Mouse (Mus musculus) midbrain, embryonic 14.5 days (tissue): Measurements from ENCODE around the gene Klk1b3. TPM values are rescaled to one million over a fixed set of nuclear protein-coding genes. Genes with fewer than 3 reads are reported as not detected.
"Not testable (repeated sequence)": the region's sequence is repeated elsewhere in the genome, so short reads cannot be mapped to it uniquely, and the experiment has no call there.

Experiments
- ATAC-seq: fragments of 200-750 bp; cut with Nextera tagmentation; 2 replicates; pipeline ENCODE4 v1.8.0; 2017; ENCODE audit warnings: moderate number of reproducible peaks, moderate library complexity; ENCODE audit not compliant: low FRiP score, low TSS enrichment
- DNase-seq: peaks from one replicate; pipeline ENCODE4 v3.0.0-alpha.2; 2015
- H3K27ac ChIP-seq: fragments of 300-500 bp; sonication (generic); replicated peaks from 2 replicates; pipeline ENCODE4 v1.5.1; 2014; ENCODE audit warnings: mild to moderate bottlenecking, low read depth, low read length, moderate library complexity
- H3K27me3 ChIP-seq: fragments of 300-500 bp; sonication (generic); 2 replicates; pipeline ENCODE4 v1.6.1; 2014; ENCODE audit warnings: low read length, control low read depth, mixed read lengths; ENCODE audit not compliant: control insufficient read depth, insufficient read depth
- H3K36me3 ChIP-seq: fragments of 300-500 bp; sonication (generic); 2 replicates; pipeline ENCODE4 v1.6.1; 2014; ENCODE audit warnings: low read length, control low read depth; ENCODE audit not compliant: control insufficient read depth, insufficient read depth
- H3K4me1 ChIP-seq: fragments of 300-500 bp; sonication (generic); 2 replicates; pipeline ENCODE4 v1.6.1; 2014; ENCODE audit warnings: mild to moderate bottlenecking, antibody characterized with exemption, low read length, control low read depth; ENCODE audit not compliant: control insufficient read depth, insufficient read depth
- H3K4me2 ChIP-seq: fragments of 300-500 bp; sonication (generic); 2 replicates; pipeline ENCODE4 v1.6.1; 2014; ENCODE audit warnings: mild to moderate bottlenecking, low read length, moderate library complexity
- H3K4me3 ChIP-seq: fragments of 300-500 bp; sonication (generic); replicated peaks from 2 replicates; pipeline ENCODE4 v1.5.1; 2014; ENCODE audit warnings: low read depth, low read length
- H3K9ac ChIP-seq: fragments of 300-500 bp; sonication (generic); replicated peaks from 2 replicates; pipeline ENCODE4 v1.6.1; 2014; ENCODE audit warnings: mild to moderate bottlenecking, low read length, moderate library complexity
- H3K9me3 ChIP-seq: fragments of 300-500 bp; sonication (generic); 2 replicates; pipeline ENCODE4 v1.6.1; 2016; ENCODE audit warnings: low read length, control low read depth, mixed read lengths; ENCODE audit not compliant: control insufficient read depth
- WGBS: fragments of 180-500 bp; shearing (Covaris S2); extraction: QIAGEN DNeasy Blood & Tissue Kit; methylation state at CpG from one replicate; pipeline ENCODE4 v1.1.7; 2014; 5-methylcytosine and 5-hydroxymethylcytosine counted together
- polyA plus RNA-seq: library from polyadenylated mRNA; unstranded; fragments of >200 nt; fragmentation: Nextera tagmentation; extraction: Ambion mirVana; gene quantifications from 2 replicates; pipeline ENCODE4 v1.2.1, GENCODE M21; 2014

Gene Klk1b3
- polyA plus RNA-seq: not detected in 2 replicates

- Histone ChIP-seq H3K9me3 (no peaks in the 10 kb centered on the region), H3K36me3 (no peaks in the 10 kb centered on the region), H3K4me2 (no peak within 1 kb of the TSS), H3K4me3 (no peak within 1 kb of the TSS), H3K27ac (no peak within 1 kb of the TSS), H3K4me1 (no peaks in the 10 kb centered on the region), H3K27me3 (no peaks in the 10 kb centered on the region), H3K9ac (no peak within 1 kb of the TSS)
- ATAC-seq (no peak), DNase-seq (no peak)
- 68% methylated on average over 3 of the region's 3 CpGs for WGBS
Observed at GRCm38 (mm10) chr7:44197891-44198290, at the start of gene Klk1b3. Klk1b3 (plus strand) TSS chr7:44198191.

- Histone ChIP-seq H3K4me2 (no peak overlapping the region), H3K4me1 (no peaks in the 10 kb centered on the region), H3K9ac (no peak overlapping the region), H3K9me3 (no peaks in the 10 kb centered on the region), H3K36me3 (no peaks in the 10 kb centered on the region), H3K4me3 (no peak overlapping the region), H3K27ac (no peak overlapping the region), H3K27me3 (no peaks in the 10 kb centered on the region)
- no peak for DNase-seq
- 47% methylated on average over 9 of the region's 9 CpGs for WGBS
- ATAC-seq: no peak
Observed at GRCm38 (mm10) chr7:44179299-44180045, 18.5 kb upstream of the Klk1b3 start.

DNA sequence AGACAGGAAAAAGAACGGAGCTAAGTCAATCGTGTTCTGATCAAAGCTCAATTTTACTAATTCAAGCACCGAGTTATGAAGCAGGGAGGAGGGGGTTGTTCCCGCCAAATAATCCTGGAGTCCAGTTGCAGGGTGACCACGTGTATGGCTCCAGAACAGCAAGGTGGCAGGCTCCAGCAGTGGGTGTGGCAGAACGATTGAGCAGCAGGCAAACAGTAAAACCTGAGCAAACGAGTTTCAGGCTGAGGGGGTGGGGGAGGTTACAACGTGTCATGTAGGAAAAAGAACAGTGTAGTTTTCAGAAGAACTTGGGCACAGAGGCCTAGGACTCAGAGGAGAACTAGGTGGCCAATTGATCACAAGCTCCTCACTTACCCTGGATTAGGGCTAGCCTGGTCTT, 11.5 kb upstream of the Klk1b3 start:
- not testable (repeated sequence) for H3K4me1 ChIP-seq, H3K27me3 ChIP-seq, H3K9me3 ChIP-seq, H3K4me3 ChIP-seq, H3K36me3 ChIP-seq, H3K9ac ChIP-seq, ATAC-seq, H3K4me2 ChIP-seq, DNase-seq, H3K27ac ChIP-seq
- WGBS: 73% methylated on average over 8 of the region's 8 CpGs

- H3K4me3 ChIP-seq, H3K36me3 ChIP-seq, H3K9me3 ChIP-seq, H3K4me2 ChIP-seq, H3K9ac ChIP-seq, H3K4me1 ChIP-seq, ATAC-seq, H3K27ac ChIP-seq, DNase-seq, H3K27me3 ChIP-seq: not testable (repeated sequence)
Observed at GRCm38 (mm10) chr7:44187936-44188335, 10.1 kb upstream of the Klk1b3 start, which contains the start of gene Klk1b24. Klk1b24 (plus strand) TSS chr7:44188236.

GRCm38 (mm10) chr7:44193466-44193865, 4.5 kb upstream of the Klk1b3 start:
- not testable (repeated sequence) for H3K27me3 ChIP-seq, H3K4me2 ChIP-seq, H3K36me3 ChIP-seq, H3K9me3 ChIP-seq, ATAC-seq, H3K4me3 ChIP-seq, H3K27ac ChIP-seq, DNase-seq, H3K9ac ChIP-seq, H3K4me1 ChIP-seq
- 94% methylated on average over 1 of the region's 1 CpGs for WGBS

DNA sequence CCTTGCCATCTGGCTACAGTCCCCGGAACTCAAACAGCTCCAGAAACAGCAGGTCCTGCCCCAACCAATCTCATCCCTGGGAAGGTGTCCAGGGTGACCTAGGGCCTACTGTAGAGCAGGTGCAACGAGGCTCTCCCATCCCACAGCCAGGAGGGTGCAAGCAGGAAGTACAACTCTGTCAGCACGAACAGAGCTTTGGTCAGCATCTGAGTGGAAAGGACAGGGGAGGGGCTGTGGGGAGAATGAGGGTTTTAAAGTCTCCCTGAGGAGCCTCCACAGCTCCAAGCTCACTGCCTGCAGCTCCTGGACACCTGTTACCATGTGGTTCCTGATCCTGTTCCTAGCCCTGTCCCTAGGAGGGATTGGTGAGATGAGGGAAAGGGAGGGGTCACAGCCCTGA, 9.1 kb downstream of the Klk1b3 start, which contains the start of gene Klk1b4:
Gene Klk1b4 (plus strand): TSS at position 301 of the 400 bp plus-strand sequence.
- not testable (repeated sequence) for H3K9me3 ChIP-seq, ATAC-seq, H3K36me3 ChIP-seq, H3K4me3 ChIP-seq, H3K27me3 ChIP-seq, H3K9ac ChIP-seq, H3K27ac ChIP-seq, H3K4me1 ChIP-seq, DNase-seq, H3K4me2 ChIP-seq
- 63% methylated on average over 3 of the region's 3 CpGs for WGBS

DNA sequence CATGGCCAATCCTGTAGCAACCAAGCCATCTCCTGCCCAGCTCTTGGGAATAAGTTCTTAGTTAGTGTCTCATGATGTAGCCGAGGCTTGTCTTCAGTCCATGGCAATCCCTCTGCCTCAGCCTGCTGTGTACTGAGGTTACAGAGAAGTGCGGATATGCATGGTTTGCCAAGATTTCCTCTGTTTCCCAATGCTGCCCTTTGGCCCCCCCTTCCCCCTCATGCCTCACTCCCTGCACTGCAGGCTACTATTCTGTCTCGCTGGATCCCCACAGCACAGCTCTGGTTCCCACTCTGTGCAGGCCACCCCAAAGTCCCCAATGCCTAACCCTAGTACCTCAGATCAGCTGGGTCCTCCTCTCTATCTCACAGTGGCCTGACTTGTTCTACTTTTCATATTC, 10.3 kb downstream of the Klk1b3 start:
- no peak overlapping the region for H3K9ac ChIP-seq
- H3K27me3 ChIP-seq: no peaks in the 10 kb centered on the region
- H3K4me2 ChIP-seq: no peak overlapping the region
- no peaks in the 10 kb centered on the region for H3K36me3 ChIP-seq
- no peak overlapping the region for H3K4me3 ChIP-seq
- H3K9me3 ChIP-seq: no peaks in the 10 kb centered on the region
- no peak overlapping the region for H3K27ac ChIP-seq
- ATAC-seq: no peak
- 82% methylated on average over 3 of the region's 3 CpGs for WGBS
- H3K4me1 ChIP-seq: no peaks in the 10 kb centered on the region
- no peak for DNase-seq

DNA sequence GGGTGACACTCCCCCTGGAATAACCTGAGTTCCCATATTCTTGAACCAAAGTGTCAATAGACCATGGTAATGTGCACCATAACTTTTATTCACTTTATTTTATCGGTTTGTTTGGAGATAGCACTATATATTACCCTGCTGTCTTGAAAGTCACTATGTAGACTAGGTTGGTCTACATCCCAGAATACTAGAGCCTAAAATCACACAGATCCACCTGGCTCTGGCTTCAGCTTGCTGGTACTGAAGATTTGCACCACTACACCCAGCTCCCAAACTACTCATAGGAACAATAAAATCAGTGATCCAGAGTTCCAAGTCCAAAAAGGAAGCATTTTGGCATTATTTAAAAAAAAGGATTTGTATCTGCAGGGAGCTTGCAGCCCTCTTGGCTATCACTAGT, 17.7 kb downstream of the Klk1b3 start, which contains the start of gene Klk1b5:
Gene Klk1b5 (plus strand): TSS at position 301 of the 400 bp plus-strand sequence.
- Histone ChIP-seq H3K4me1 (no peaks in the 10 kb centered on the region), H3K4me3 (no peak within 1 kb of the TSS), H3K27me3 (no peaks in the 10 kb centered on the region), H3K4me2 (no peak within 1 kb of the TSS), H3K27ac (no peak within 1 kb of the TSS), H3K9ac (no peak within 1 kb of the TSS), H3K9me3 (no peaks in the 10 kb centered on the region), H3K36me3 (no peaks in the 10 kb centered on the region)
- DNase-seq: no peak
- ATAC-seq: no peak
- WGBS: 85% methylated on average over 1 of the region's 1 CpGs

- WGBS: 78% methylated on average over 8 of the region's 10 CpGs
- not testable (repeated sequence) for H3K9me3 ChIP-seq, H3K36me3 ChIP-seq, H3K4me2 ChIP-seq, H3K27me3 ChIP-seq, ATAC-seq, DNase-seq, H3K9ac ChIP-seq, H3K27ac ChIP-seq, H3K4me1 ChIP-seq, H3K4me3 ChIP-seq
Observed at GRCm38 (mm10) chr7:44221601-44222000, 23.6 kb downstream of the Klk1b3 start.
